Mouse (Mus musculus): Measurements from ENCODE around the gene Kcnq4. TPM values are rescaled to one million over a fixed set of nuclear protein-coding genes. Genes with fewer than 3 reads are reported as not detected.

Gene Kcnq4
- polyA plus RNA-seq, 1 experiment from 2014 or later, result 0.95 TPM

DNA sequence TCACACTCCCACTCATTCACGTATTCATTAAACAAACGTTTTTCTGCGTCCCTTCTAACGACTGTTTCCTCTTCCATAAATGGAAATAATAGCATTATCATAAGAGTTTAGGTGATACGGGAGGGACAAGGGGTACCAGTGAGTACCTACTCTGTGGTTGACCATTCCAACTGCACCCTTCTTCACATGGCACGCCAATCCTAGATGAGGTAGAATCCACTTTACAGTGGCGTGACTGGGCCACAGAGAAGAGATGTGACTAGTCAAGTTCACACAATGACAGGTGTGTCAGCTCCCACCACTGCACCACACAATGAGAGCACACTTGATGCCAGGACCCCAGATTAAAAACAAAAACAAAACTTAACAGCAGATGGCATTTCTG lies 98.2 kb downstream of the Kcnq4 start:
- Histone ChIP-seq H3K4me1 (replicated peaks) (peaks cover 8% of the 10 kb centered on the region), H3K27me3 (replicated peaks) (peaks cover 50% of the 10 kb centered on the region), H3K36me3 (no peaks in the 10 kb centered on the region), H3K9ac (peak overlapping the region; percentile 70; the same call in 1 of the 2 replicates), H3K4me3 (peak overlapping the region; percentile 55), H3K27ac (ENCODE audit: poor library complexity, severe bottlenecking) (no peak overlapping the region), H3K9me3 (replicated peaks) (no peaks in the 10 kb centered on the region; the same call in 1 of the 2 replicates), H3K4me2 (peak overlapping the region; percentile 92)
- 27% methylated on average over 7 of the region's 7 CpGs for WGBS
- ATAC-seq (ENCODE audit: insufficient number of reproducible peaks, low FRiP score), result no peak; the same call in 1 of the 2 replicates

DNA sequence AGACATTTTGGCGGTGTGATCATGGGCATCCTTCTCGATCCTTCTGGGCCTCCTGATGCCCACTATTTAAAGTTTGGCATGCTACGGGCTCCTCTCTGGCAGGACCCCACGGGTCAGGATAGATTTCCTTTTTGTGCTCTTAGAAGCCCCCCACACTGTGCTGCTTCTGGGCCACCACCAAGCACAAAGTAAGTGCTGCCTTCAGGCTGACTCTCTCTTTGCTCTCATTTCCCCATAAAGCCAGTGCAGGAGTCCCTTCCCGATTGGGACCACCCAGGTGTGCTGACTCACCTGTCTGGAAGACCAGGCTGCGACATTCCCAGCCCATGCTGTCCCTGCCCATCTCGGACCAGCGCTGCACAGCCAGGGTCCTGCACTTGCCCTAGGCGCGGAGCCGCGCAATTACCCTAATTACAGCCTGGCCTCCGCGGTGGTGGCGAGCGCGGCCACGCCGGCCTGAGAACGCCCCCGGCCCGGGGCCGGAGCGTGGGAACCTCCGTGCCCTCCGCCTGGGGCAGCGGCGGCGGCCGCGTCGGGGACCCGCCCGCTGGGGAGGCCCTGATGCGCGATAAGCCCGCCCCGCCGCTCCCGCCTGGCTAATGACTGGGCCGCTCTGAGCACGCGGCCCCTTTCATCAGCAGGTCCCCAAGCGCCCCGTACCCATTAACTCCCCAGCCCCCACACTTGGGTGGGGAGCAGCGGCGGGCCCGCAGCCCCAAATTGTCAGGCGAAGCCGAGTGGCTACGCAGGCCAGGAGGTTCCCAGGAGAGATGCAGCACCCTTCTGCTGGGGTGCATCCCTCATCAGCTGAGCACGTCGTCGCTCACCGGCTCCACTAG lies 98.8 kb downstream of the Kcnq4 start:
- no peaks in the 10 kb centered on the region; the same call in 1 of the 2 replicates for H3K9me3 ChIP-seq (replicated peaks)
- peak; percentile 85 for ATAC-seq (ENCODE audit: insufficient number of reproducible peaks, low FRiP score)
- H3K4me3 ChIP-seq, result peak overlapping the region; percentile 55
- peak overlapping the region; percentile 70 for H3K9ac ChIP-seq
- no peak overlapping the region for H3K27ac ChIP-seq (ENCODE audit: poor library complexity, severe bottlenecking)
- peaks cover 50% of the 10 kb centered on the region for H3K27me3 ChIP-seq (replicated peaks)
- no peaks in the 10 kb centered on the region for H3K36me3 ChIP-seq
- H3K4me1 ChIP-seq (replicated peaks), result peaks cover 8% of the 10 kb centered on the region
- peak overlapping the region; percentile 92 for H3K4me2 ChIP-seq
- 4% methylated on average over 53 of the region's 55 CpGs for WGBS

MicroRNAs encoded within 50 kb of the gene (microRNA counts, 519-probe panel; counts per million panel counts)
- 3,568 counts per million, percentile 21 among the panel's probes with 10 or more counts for microRNA mmu-miR-30e

Small RNAs within 50 kb of the gene (microRNA-seq; reads per million reads assigned to microRNA genes)
- gene Mir30c-1 (83.2 reads per million, percentile 50 among the genes with 10 or more reads in this experiment), gene Mir30e (not detected), gene Mir30f (not detected)

Other genes starting within 250 kb of the Kcnq4 start
- gene Slfnl1, start 216.4 kb downstream of the Kcnq4 start, polyA plus RNA-seq (2016; fragmentation: Nextera tagmentation; extraction: Ambion mirVana), result not detected in 2 replicates
- gene Ctps, start 178.3 kb downstream of the Kcnq4 start, polyA plus RNA-seq (2016; fragmentation: Nextera tagmentation; extraction: Ambion mirVana), result 119 and 122 TPM in 2 replicates
- gene Gm8439, start 159.9 kb downstream of the Kcnq4 start, polyA plus RNA-seq (2016; fragmentation: Nextera tagmentation; extraction: Ambion mirVana), result not detected in 2 replicates
- 41.2 and 43.6 TPM in 2 replicates for gene Cited4, start 82.0 kb downstream of the Kcnq4 start, polyA plus RNA-seq (2016; fragmentation: Nextera tagmentation; extraction: Ambion mirVana)
- 102 and 108 TPM in 2 replicates for gene Nfyc, start 83.0 kb upstream of the Kcnq4 start, polyA plus RNA-seq (2016; fragmentation: Nextera tagmentation; extraction: Ambion mirVana)
- gene Rims3, start 106.2 kb upstream of the Kcnq4 start, polyA plus RNA-seq (2016; fragmentation: Nextera tagmentation; extraction: Ambion mirVana), result 1.4 and 1.8 TPM in 2 replicates
- 11.9 and 13.1 TPM in 2 replicates for gene Exo5, start 176.4 kb upstream of the Kcnq4 start, polyA plus RNA-seq (2016; fragmentation: Nextera tagmentation; extraction: Ambion mirVana)
- 14.5 and 16.5 TPM in 2 replicates for gene Zfp69, start 203.1 kb upstream of the Kcnq4 start, polyA plus RNA-seq (2016; fragmentation: Nextera tagmentation; extraction: Ambion mirVana)

All from heart, embryonic 12.5 days (tissue).